Mouse (Mus musculus) Patski (cell line): ENCODE results near the gene Dab2. TPM values are rescaled to one million over a fixed set of nuclear protein-coding genes. Genes with fewer than 3 reads are reported as not detected.

Source experiments
- ATAC-seq: fragments of 100-300 bp; one replicate; pipeline ENCODE4 v1.8.0; 2021
- CTCF ChIA-PET: fragments of 350-600 bp; sonication (Branson Sonifier 250); formaldehyde crosslinking; loops from one replicate; lab custom pipeline; 2022; ENCODE audit warnings: inconsistent platforms; lab: Charles Lee
- POLR2A ChIA-PET: fragments of 350-600 bp; sonication (Branson Sonifier 250); formaldehyde crosslinking; loops from one replicate; lab custom pipeline; 2022; ENCODE audit warnings: antibody characterized with exemption, inconsistent platforms; lab: Charles Lee
- DNase-seq: peaks from one replicate; pipeline ENCODE4 v3.0.0-alpha.2; 2011; ENCODE audit warnings: low read depth, low spot score
- H3K27me3 ChIP-seq: fragments of 371-371 bp; one replicate; pipeline ENCODE4 v1.5.1; 2021
- CTCF ChIP-seq: fragments of 100-300 bp; IDR thresholded peaks from one replicate; pipeline ENCODE4 v1.5.1; 2021
- in situ Hi-C: fragments of 300-500 bp; cut with MboI; formaldehyde crosslinking; loops from 3 replicates; pipeline ENCODE4 v1.11.1; 2018; ENCODE audit warnings: low pct_unique_long_range_greater_than_20kb, mixed read lengths
- polyA plus RNA-seq: library from polyadenylated mRNA; unstranded; gene quantifications from one replicate; pipeline ENCODE4 v1.2.3, GENCODE M21; 2021

Gene Dab2
- polyA plus RNA-seq, 1 experiment from 2014 or later = 87.5 TPM

- no peak for ATAC-seq
- no peaks in the 10 kb centered on the region for H3K27me3 ChIP-seq
- CTCF ChIA-PET = interaction anchor here (1.1 to 4.8 kb wide), 6 partner anchors 10 to 183 kb away, joined by 3 to 31 read pairs (median 5); no protein-coding TSS in a partner anchor
- POLR2A ChIA-PET = interaction anchor here (1.1 kb wide), 1 partner anchor 154 kb away, joined by 3 read pairs; no protein-coding TSS in a partner anchor
- in situ Hi-C loops = no loop called here
- DNase-seq = no peak
- no peak for TF ChIP-seq CTCF
Measured at GRCm38 (mm10) chr15:6388146-6388545, 88.6 kb downstream of the Dab2 start.

GRCm38 (mm10) chr15:6388631-6389030 lies 89.0 kb downstream of the Dab2 start:
- POLR2A ChIA-PET = interaction anchor here (1.1 kb wide), 1 partner anchor 155 kb away, joined by 3 read pairs; no protein-coding TSS in a partner anchor
- TF ChIP-seq CTCF = no peak
- ATAC-seq (no peak), DNase-seq (no peak)
- in situ Hi-C loops = no loop called here
- no peaks in the 10 kb centered on the region for H3K27me3 ChIP-seq
- CTCF ChIA-PET = interaction anchor here (1.1 to 4.8 kb wide), 6 partner anchors 10 to 182 kb away, joined by 3 to 31 read pairs (median 5); no protein-coding TSS in a partner anchor

GRCm38 (mm10) chr15:6390106-6390505 lies 90.5 kb downstream of the Dab2 start:
- CTCF ChIA-PET = interaction anchor here (1.1 to 4.8 kb wide), 5 partner anchors 10 to 181 kb away, joined by 3 to 31 read pairs (median 5); no protein-coding TSS in a partner anchor
- no peaks in the 10 kb centered on the region for H3K27me3 ChIP-seq
- ATAC-seq = no peak
- DNase-seq = no peak
- POLR2A ChIA-PET = no interaction called here
- in situ Hi-C loops = no loop called here
- TF ChIP-seq CTCF = no peak

GRCm38 (mm10) chr15:6390657-6391056 lies 91.1 kb downstream of the Dab2 start:
- POLR2A ChIA-PET = no interaction called here
- CTCF ChIA-PET = interaction anchor here (1.8 kb wide), 1 partner anchor 10 kb away, joined by 7 read pairs; no protein-coding TSS in a partner anchor
- DNase-seq (no peak), ATAC-seq (no peak)
- H3K27me3 ChIP-seq = no peaks in the 10 kb centered on the region
- no peak for TF ChIP-seq CTCF
- in situ Hi-C loops = no loop called here

GRCm38 (mm10) chr15:6391886-6392285 lies 92.3 kb downstream of the Dab2 start:
- in situ Hi-C loops = no loop called here
- TF ChIP-seq CTCF = no peak
- no peaks in the 10 kb centered on the region for H3K27me3 ChIP-seq
- CTCF ChIA-PET = interaction anchor here (0.8 to 1.8 kb wide), 7 partner anchors 8 to 1252 kb away, joined by 3 to 7 read pairs (median 4); no protein-coding TSS in a partner anchor
- POLR2A ChIA-PET = interaction anchor here (0.7 to 1.1 kb wide), 2 partner anchors 10 to 24 kb away, joined by 3 to 4 read pairs; no protein-coding TSS in a partner anchor
- DNase-seq (no peak), ATAC-seq (no peak)

- ChIA-PET CTCF (interaction anchor here (1.3 kb wide), 1 partner anchor 10 kb away, joined by 3 read pairs; no protein-coding TSS in a partner anchor), POLR2A (no interaction called here)
- no peaks in the 10 kb centered on the region for H3K27me3 ChIP-seq
- no peak for ATAC-seq
- TF ChIP-seq CTCF = no peak
- DNase-seq = no peak
- in situ Hi-C loops = no loop called here
Measured at GRCm38 (mm10) chr15:6393624-6394023, 94.0 kb downstream of the Dab2 start.

- in situ Hi-C loops = no loop called here
- H3K27me3 ChIP-seq = no peaks in the 10 kb centered on the region
- no peak for DNase-seq
- no peak for ATAC-seq
- CTCF ChIA-PET = interaction anchor here (1.6 kb wide), 1 partner anchor 9 kb away, joined by 5 read pairs; no protein-coding TSS in a partner anchor
- TF ChIP-seq CTCF = no peak
- POLR2A ChIA-PET = no interaction called here
Measured at GRCm38 (mm10) chr15:6398211-6398610, 98.6 kb downstream of the Dab2 start.

GRCm38 (mm10) chr15:6398881-6399280 lies 99.3 kb downstream of the Dab2 start:
- POLR2A ChIA-PET = no interaction called here
- in situ Hi-C loops = no loop called here
- DNase-seq (no peak), ATAC-seq (no peak)
- CTCF ChIA-PET = interaction anchor here (1.6 kb wide), 1 partner anchor 10 kb away, joined by 5 read pairs; no protein-coding TSS in a partner anchor
- no peak for TF ChIP-seq CTCF
- no peaks in the 10 kb centered on the region for H3K27me3 ChIP-seq

GRCm38 (mm10) chr15:6400115-6400514 lies 100.5 kb downstream of the Dab2 start:
- DNase-seq (no peak), ATAC-seq (no peak)
- in situ Hi-C loops = no loop called here
- no peaks in the 10 kb centered on the region for H3K27me3 ChIP-seq
- ChIA-PET POLR2A (no interaction called here), CTCF (interaction anchor here (1.2 to 1.6 kb wide), 2 partner anchors 9 to 171 kb away, joined by 3 to 7 read pairs; no protein-coding TSS in a partner anchor)
- no peak for TF ChIP-seq CTCF

- ATAC-seq = no peak
- ChIA-PET POLR2A (interaction anchor here (1.0 to 1.5 kb wide), 2 partner anchors 10 to 15 kb away, joined by 4 to 5 read pairs; no protein-coding TSS in a partner anchor), CTCF (interaction anchor here (1.5 to 1.6 kb wide), 2 partner anchors 10 to 164 kb away, joined by 4 to 7 read pairs; no protein-coding TSS in a partner anchor)
- DNase-seq = no peak
- TF ChIP-seq CTCF = no peak
- in situ Hi-C loops = no loop called here
- H3K27me3 ChIP-seq = no peaks in the 10 kb centered on the region
Measured at GRCm38 (mm10) chr15:6402433-6402832, 102.8 kb downstream of the Dab2 start.

GRCm38 (mm10) chr15:6404172-6404571 lies 104.6 kb downstream of the Dab2 start:
- in situ Hi-C loops = no loop called here
- ATAC-seq (no peak), DNase-seq (no peak)
- no peak for TF ChIP-seq CTCF
- CTCF ChIA-PET = interaction anchor here (0.9 to 1.6 kb wide), 3 partner anchors 8 to 166 kb away, joined by 3 to 6 read pairs (median 4); no protein-coding TSS in a partner anchor
- H3K27me3 ChIP-seq = no peaks in the 10 kb centered on the region
- POLR2A ChIA-PET = no interaction called here
